Mouse (Mus musculus) hindbrain, embryonic 15.5 days (tissue): Measurements from ENCODE around the gene Cdyl. TPM values are rescaled to one million over a fixed set of nuclear protein-coding genes. Genes with fewer than 3 reads are reported as not detected.
"Not testable (repeated sequence)": the region's sequence is repeated elsewhere in the genome, so short reads cannot be mapped to it uniquely, and the experiment has no call there.

ENCODE experiments used
- ATAC-seq: fragments of 200-750 bp; cut with Nextera tagmentation; 2 replicates; pipeline ENCODE4 v1.8.0; 2017; ENCODE audit warnings: low read depth, moderate number of reproducible peaks, moderate TSS enrichment; ENCODE audit not compliant: low FRiP score
- H3K27ac ChIP-seq: fragments of 300-500 bp; sonication (generic); replicated peaks from 2 replicates; pipeline ENCODE4 v1.5.1; 2015; ENCODE audit warnings: mild to moderate bottlenecking, inconsistent platforms
- H3K27me3 ChIP-seq: fragments of 300-500 bp; sonication (generic); 2 replicates; pipeline ENCODE4 v1.6.1; 2015; ENCODE audit warnings: control low read depth, inconsistent platforms
- H3K36me3 ChIP-seq: fragments of 300-500 bp; sonication (generic); 2 replicates; pipeline ENCODE4 v1.6.1; 2015; ENCODE audit warnings: control low read depth, inconsistent platforms
- H3K4me1 ChIP-seq: fragments of 300-500 bp; sonication (generic); replicated peaks from 2 replicates; pipeline ENCODE4 v1.6.1; 2015; ENCODE audit warnings: control low read depth, inconsistent platforms
- H3K4me2 ChIP-seq: fragments of 300-500 bp; sonication (generic); 2 replicates; pipeline ENCODE4 v1.6.1; 2015; ENCODE audit warnings: moderate library complexity, mild to moderate bottlenecking, inconsistent platforms
- H3K4me3 ChIP-seq: fragments of 300-500 bp; sonication (generic); 2 replicates; pipeline ENCODE4 v1.5.1; 2015; ENCODE audit warnings: mild to moderate bottlenecking, inconsistent platforms
- H3K9ac ChIP-seq: fragments of 300-500 bp; sonication (generic); 2 replicates; pipeline ENCODE4 v1.6.1; 2015; ENCODE audit warnings: inconsistent platforms
- H3K9me3 ChIP-seq: fragments of 300-500 bp; sonication (generic); 2 replicates; pipeline ENCODE4 v1.6.1; 2016; ENCODE audit warnings: control low read depth, inconsistent platforms
- WGBS: fragments of 180-500 bp; shearing (Covaris S2); methylation state at CpG from one replicate; pipeline ENCODE4 v1.1.7; 2015; 5-methylcytosine and 5-hydroxymethylcytosine counted together
- polyA plus RNA-seq: library from polyadenylated mRNA; unstranded; fragments of >200 nt; fragmentation: Nextera tagmentation; extraction: Ambion mirVana; gene quantifications from 2 replicates; pipeline ENCODE4 v1.2.1, GENCODE M21; 2015

The Cdyl gene
- polyA plus RNA-seq, 1 experiment from 2014 or later, result 6.6 TPM

GRCm38 (mm10) chr13:35833941-35834340 is 174.3 kb downstream of the Cdyl start:
- Histone ChIP-seq H3K36me3 (no peaks in the 10 kb centered on the region), H3K4me2 (no peak overlapping the region), H3K9me3 (no peaks in the 10 kb centered on the region), H3K4me3 (no peak overlapping the region), H3K4me1 (no peaks in the 10 kb centered on the region; the same call in 1 of the 2 replicates), H3K27me3 (no peaks in the 10 kb centered on the region), H3K27ac (no peak overlapping the region), H3K9ac (no peak overlapping the region)
- no peak for ATAC-seq
- WGBS, result 57% methylated on average over 6 of the region's 6 CpGs

GRCm38 (mm10) chr13:35835669-35836068 is 176.0 kb downstream of the Cdyl start:
- Histone ChIP-seq H3K4me1 (no peaks in the 10 kb centered on the region; the same call in 1 of the 2 replicates), H3K9ac (no peak overlapping the region), H3K9me3 (no peaks in the 10 kb centered on the region), H3K4me3 (no peak overlapping the region), H3K27me3 (no peaks in the 10 kb centered on the region), H3K4me2 (no peak overlapping the region), H3K36me3 (no peaks in the 10 kb centered on the region), H3K27ac (no peak overlapping the region)
- WGBS, result 90% methylated on average over 7 of the region's 7 CpGs
- ATAC-seq, result no peak

DNA sequence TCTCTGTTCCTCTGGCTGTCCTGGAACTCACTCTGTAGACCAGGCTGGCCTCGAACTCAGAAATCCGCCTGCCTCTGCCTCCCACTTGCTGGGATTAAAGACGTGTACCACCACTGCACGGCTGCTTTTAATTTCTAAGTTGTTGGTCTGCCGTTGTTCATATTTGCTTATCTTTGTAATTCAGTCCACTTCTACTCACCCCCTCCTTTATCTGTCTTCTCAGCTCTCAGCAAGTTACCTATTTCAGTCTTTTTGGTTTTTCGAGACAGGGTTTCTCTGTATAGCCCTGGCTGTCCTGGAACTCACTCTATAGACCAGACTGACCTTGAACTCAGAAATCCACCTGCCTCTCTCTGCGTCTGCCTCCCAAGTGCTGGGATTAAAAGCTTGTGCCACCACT is 176.9 kb downstream of the Cdyl start:
- not testable (repeated sequence) for H3K36me3 ChIP-seq, H3K4me3 ChIP-seq, H3K9me3 ChIP-seq, ATAC-seq, H3K4me1 ChIP-seq, H3K27ac ChIP-seq, H3K27me3 ChIP-seq, H3K4me2 ChIP-seq, H3K9ac ChIP-seq
- WGBS, result 93% methylated on average over 7 of the region's 7 CpGs

DNA sequence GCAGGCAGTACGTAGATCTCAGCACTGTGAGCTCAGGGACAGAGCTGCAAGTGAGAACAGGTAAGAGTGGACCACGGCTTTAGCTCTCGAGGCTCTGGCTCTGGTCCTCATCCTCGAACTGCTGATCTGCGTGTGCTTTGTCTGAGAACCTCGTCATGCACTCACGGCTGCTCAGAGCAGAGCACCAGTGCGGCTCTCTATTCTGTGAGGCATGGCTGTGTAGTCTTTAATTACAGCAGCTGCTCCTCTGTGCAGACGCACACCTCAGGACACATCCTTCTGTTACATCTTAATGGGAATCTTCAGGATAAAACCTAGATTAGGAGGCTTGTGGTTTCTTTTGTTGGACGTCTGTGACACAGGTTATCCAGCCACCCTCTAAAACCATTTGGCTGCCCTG is 180.5 kb downstream of the Cdyl start:
- Histone ChIP-seq H3K4me3 (no peak overlapping the region), H3K9me3 (no peaks in the 10 kb centered on the region), H3K9ac (no peak overlapping the region), H3K27ac (no peak overlapping the region), H3K27me3 (no peaks in the 10 kb centered on the region), H3K36me3 (no peaks in the 10 kb centered on the region), H3K4me1 (0 out of 2 replicates have a peak, but pooled peaks cover 1% of the 10 kb centered on the region), H3K4me2 (no peak overlapping the region)
- 0 out of 2 replicates have a peak, but pooled peaks have one; percentile 54 for ATAC-seq
- WGBS, result 69% methylated on average over 10 of the region's 10 CpGs

GRCm38 (mm10) chr13:35843383-35843782 is 183.8 kb downstream of the Cdyl start:
- H3K4me1 ChIP-seq, result 0 out of 2 replicates have a peak, but pooled peaks cover 6% of the 10 kb centered on the region
- no peak overlapping the region for H3K27ac ChIP-seq
- ATAC-seq, result no peak
- no peaks in the 10 kb centered on the region for H3K36me3 ChIP-seq
- no peak overlapping the region for H3K4me3 ChIP-seq
- whole genome bisulfite sequencing, result 85% methylated on average over 7 of the region's 7 CpGs
- H3K9ac ChIP-seq, result no peak overlapping the region
- no peaks in the 10 kb centered on the region for H3K9me3 ChIP-seq
- H3K27me3 ChIP-seq, result no peaks in the 10 kb centered on the region
- H3K4me2 ChIP-seq, result no peak overlapping the region

- H3K27ac ChIP-seq, result no peak overlapping the region
- 71% methylated on average over 3 of the region's 3 CpGs for WGBS
- H3K4me3 ChIP-seq, result no peak overlapping the region
- H3K9ac ChIP-seq, result no peak overlapping the region
- H3K27me3 ChIP-seq, result no peaks in the 10 kb centered on the region
- H3K4me2 ChIP-seq, result no peak overlapping the region
- no peak for ATAC-seq
- H3K9me3 ChIP-seq, result no peaks in the 10 kb centered on the region
- H3K4me1 ChIP-seq, result 0 out of 2 replicates have a peak, but pooled peaks cover 6% of the 10 kb centered on the region
- no peaks in the 10 kb centered on the region for H3K36me3 ChIP-seq
Measured at GRCm38 (mm10) chr13:35845306-35845705, 185.7 kb downstream of the Cdyl start.

DNA sequence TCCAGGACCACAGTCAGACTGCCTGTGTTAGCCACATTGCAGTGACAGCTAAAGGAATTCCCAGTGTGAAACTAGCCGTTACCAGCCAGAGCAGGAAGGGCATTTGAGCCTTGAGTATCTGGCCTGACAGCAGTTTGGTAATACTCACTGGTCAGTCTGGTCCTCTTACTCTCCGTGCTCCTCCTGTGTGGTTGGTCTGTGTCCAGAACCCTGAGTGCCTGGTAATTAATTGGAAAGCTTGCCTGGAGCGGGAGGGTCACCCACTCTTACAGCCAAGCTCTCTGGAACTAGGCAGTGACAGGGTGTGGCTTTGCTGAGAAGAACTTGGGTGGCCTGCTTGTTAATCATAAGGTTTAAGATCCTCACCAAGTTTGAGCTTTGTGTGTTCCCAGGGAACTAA is 189.1 kb downstream of the Cdyl start:
- WGBS, result 83% methylated on average over 3 of the region's 3 CpGs
- no peak overlapping the region for H3K27ac ChIP-seq
- H3K27me3 ChIP-seq, result no peaks in the 10 kb centered on the region
- H3K9ac ChIP-seq, result no peak overlapping the region
- ATAC-seq, result no peak; the same call in 1 of the 2 replicates
- no peak overlapping the region for H3K4me2 ChIP-seq
- H3K9me3 ChIP-seq, result no peaks in the 10 kb centered on the region
- H3K4me1 ChIP-seq, result 0 out of 2 replicates have a peak, but pooled peaks cover 6% of the 10 kb centered on the region
- no peaks in the 10 kb centered on the region for H3K36me3 ChIP-seq
- no peak overlapping the region for H3K4me3 ChIP-seq

DNA sequence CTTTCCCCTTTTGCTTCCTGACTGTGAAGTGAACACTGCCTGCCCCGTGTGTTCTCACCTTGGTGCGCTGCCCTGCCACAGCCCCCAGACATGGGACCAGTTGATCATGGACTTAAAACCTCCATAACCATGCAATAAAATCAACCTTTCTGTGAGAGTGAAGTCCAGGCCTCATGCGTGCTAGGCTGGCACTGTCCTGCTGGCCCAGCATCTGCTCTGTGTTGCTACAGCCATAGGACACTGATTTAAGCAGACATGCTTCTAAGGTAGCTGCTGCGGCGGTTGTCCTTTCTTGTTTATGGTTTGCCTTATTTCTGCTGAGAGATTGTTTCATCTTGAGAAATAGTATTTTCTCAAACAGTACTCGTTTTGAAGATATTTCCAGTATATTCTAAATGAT is 191.9 kb downstream of the Cdyl start:
- ATAC-seq, result no peak
- 93% methylated on average over 6 of the region's 6 CpGs for WGBS
- H3K4me1 ChIP-seq, result no peaks in the 10 kb centered on the region

DNA sequence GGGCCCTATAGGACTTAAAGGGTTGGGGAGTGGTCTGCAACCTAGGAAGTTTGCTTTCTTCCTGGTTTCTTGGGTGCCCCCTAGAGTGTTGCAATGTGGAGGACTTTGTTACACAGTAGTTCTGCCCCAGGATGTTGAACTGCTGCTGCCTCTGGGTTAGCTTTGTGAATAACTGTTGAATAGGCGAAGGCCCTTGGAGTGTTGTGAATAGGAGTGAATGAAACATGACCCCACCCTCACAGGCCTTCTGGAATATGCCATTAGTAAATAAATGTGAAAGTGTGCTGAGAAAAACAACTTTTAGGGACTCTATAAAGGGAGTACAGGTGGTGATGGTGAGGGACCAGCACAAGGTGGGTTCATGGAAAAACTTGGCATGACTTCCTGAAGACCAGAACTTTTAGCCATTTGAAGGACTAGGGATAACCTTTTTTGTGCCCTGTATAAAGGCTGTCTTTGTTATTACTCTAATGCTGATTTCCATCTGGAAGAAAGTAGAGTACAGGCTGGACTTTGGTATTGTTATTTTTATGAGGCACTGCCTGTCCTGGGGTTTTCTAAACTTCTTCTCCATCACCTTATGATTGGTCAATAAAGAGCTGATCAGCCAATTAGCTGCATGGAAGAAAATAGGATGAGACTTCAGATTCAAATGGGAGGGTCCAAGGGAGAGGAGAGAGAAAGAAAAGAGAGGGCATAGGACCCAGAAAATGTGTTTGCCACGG is 193.4 kb downstream of the Cdyl start:
- Histone ChIP-seq H3K36me3 (no peaks in the 10 kb centered on the region), H3K4me2 (no peak overlapping the region), H3K4me1 (no peaks in the 10 kb centered on the region), H3K4me3 (no peak overlapping the region), H3K9ac (no peak overlapping the region), H3K27ac (no peak overlapping the region), H3K27me3 (no peaks in the 10 kb centered on the region), H3K9me3 (no peaks in the 10 kb centered on the region)
- WGBS, result 73% methylated on average over 2 of the region's 2 CpGs
- no peak for ATAC-seq

More for the DNA sequence above, 191.9 kb downstream of the Cdyl start:
- H3K36me3 ChIP-seq, result no peaks in the 10 kb centered on the region
- H3K9me3 ChIP-seq, result no peaks in the 10 kb centered on the region
- H3K27me3 ChIP-seq, result no peaks in the 10 kb centered on the region
- no peak overlapping the region for H3K27ac ChIP-seq
- H3K4me3 ChIP-seq, result no peak overlapping the region
- no peak overlapping the region for H3K9ac ChIP-seq
- H3K4me2 ChIP-seq, result no peak overlapping the region

GRCm38 (mm10) chr13:35857486-35857885 is 197.9 kb downstream of the Cdyl start:
- Histone ChIP-seq H3K36me3 (no peaks in the 10 kb centered on the region), H3K9me3 (no peaks in the 10 kb centered on the region), H3K4me1 (no peaks in the 10 kb centered on the region), H3K4me2 (no peak overlapping the region), H3K9ac (no peak overlapping the region), H3K27ac (no peak overlapping the region), H3K4me3 (no peak overlapping the region), H3K27me3 (no peaks in the 10 kb centered on the region)
- ATAC-seq, result no peak
- 88% methylated on average over 7 of the region's 7 CpGs for whole genome bisulfite sequencing

GRCm38 (mm10) chr13:35860916-35861315 is 201.3 kb downstream of the Cdyl start:
- Histone ChIP-seq H3K36me3 (no peaks in the 10 kb centered on the region), H3K27me3 (no peaks in the 10 kb centered on the region), H3K27ac (no peak overlapping the region), H3K9ac (no peak overlapping the region), H3K4me3 (no peak overlapping the region), H3K4me2 (no peak overlapping the region), H3K9me3 (no peaks in the 10 kb centered on the region), H3K4me1 (no peaks in the 10 kb centered on the region)
- WGBS, result 67% methylated on average over 8 of the region's 8 CpGs
- no peak for ATAC-seq

- H3K9ac ChIP-seq, result no peak overlapping the region
- ATAC-seq, result no peak
- H3K27me3 ChIP-seq, result no peaks in the 10 kb centered on the region
- no peak overlapping the region for H3K4me2 ChIP-seq
- no peaks in the 10 kb centered on the region for H3K36me3 ChIP-seq
- H3K4me1 ChIP-seq, result no peaks in the 10 kb centered on the region
- 96% methylated on average over 8 of the region's 8 CpGs for WGBS
- no peak overlapping the region for H3K27ac ChIP-seq
- no peaks in the 10 kb centered on the region for H3K9me3 ChIP-seq
- H3K4me3 ChIP-seq, result no peak overlapping the region
Measured at GRCm38 (mm10) chr13:35870659-35871058, 211.0 kb downstream of the Cdyl start.

DNA sequence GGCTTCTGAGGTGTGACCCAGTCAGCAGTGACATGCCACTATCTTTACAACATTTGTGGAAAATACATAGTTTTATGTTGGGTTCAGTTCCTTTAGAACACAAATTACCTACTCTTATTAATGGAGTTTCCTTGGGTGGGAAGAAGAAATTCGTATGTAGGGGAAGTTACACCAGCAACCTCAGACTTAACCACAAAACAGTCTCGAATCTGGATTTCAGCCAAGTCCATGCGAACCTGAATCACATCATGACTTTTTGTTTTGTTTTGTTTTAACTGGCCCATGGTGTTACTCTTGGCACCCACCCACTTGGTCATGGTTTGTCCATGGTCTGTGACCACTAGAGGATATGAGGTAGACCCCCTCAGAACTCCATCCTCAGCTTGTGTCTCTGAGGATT is 211.5 kb downstream of the Cdyl start:
- H3K4me2 ChIP-seq, result no peak overlapping the region
- WGBS, result 84% methylated on average over 3 of the region's 3 CpGs
- H3K4me3 ChIP-seq, result no peak overlapping the region
- H3K9me3 ChIP-seq, result no peaks in the 10 kb centered on the region
- H3K27me3 ChIP-seq, result no peaks in the 10 kb centered on the region
- no peak overlapping the region for H3K9ac ChIP-seq
- H3K36me3 ChIP-seq, result no peaks in the 10 kb centered on the region
- no peaks in the 10 kb centered on the region for H3K4me1 ChIP-seq
- ATAC-seq, result no peak
- no peak overlapping the region for H3K27ac ChIP-seq
